Mouse (Mus musculus) adrenal gland, postnatal 25 days (tissue): ENCODE results near the gene Tmprss6. TPM values are rescaled to one million over a fixed set of nuclear protein-coding genes. Genes with fewer than 3 reads are reported as not detected.

Source experiments
- DNase-seq: peaks from one replicate; pipeline ENCODE4 v3.0.0; 2021; ENCODE audit warnings: mixed read lengths
- long read RNA-seq: library from polyadenylated mRNA; stranded (forward); transcript quantifications from one replicate; pipeline ENCODE4 v2.0.0, GENCODE M21; 2021
- total RNA-seq: library from RNA; stranded (reverse); gene quantifications from 2 replicates; pipeline ENCODE4 v1.2.3, GENCODE M21; 2021

Gene Tmprss6
- 1.9 and 4.9 TPM in 2 replicates for total RNA-seq
- long read RNA-seq, transcript Tmprss6-206 (18 exons, 3,126 nt) = minor isoform, 14 of 186 reads
- long read RNA-seq, transcript Tmprss6-201 (18 exons, 3,192 nt) = major isoform, 55 of 186 reads
- long read RNA-seq, partial matches to known transcripts = 93 of 186 reads
- long read RNA-seq, other reads (novel, unspliced or antisense) = 24 of 186 reads

DNA sequence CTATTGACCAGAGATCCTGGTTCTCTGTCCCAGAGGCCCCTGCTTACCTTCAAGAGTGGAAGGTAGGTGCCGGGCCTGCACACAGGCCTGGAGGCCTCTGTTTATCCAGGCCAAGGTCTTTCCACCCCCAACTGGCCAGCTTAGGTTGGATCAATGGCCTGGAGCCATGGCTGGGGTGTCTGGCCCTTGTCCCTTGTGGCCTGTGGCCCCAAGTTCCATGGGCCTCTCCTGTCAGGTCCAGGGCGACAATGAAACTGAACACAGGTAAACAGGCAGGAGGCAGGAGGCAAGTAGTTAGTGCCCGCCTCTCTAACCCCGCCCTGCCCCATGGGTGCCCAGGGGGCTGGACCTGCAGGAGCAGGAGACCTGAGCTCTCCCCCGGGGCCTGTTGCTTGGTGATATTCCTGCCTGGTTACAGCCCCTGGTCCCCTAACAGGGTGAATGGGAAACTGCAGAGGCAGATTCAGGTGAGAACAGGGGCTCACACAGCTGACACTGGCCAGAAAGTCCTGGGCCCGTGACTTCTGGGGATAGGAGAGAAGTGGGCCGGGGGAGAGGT is at the start of gene Tmprss6:
Gene Tmprss6, minus strand, starts transcription at position 256 of the 559 bp plus-strand sequence.
- DNase-seq = no peak

DNA sequence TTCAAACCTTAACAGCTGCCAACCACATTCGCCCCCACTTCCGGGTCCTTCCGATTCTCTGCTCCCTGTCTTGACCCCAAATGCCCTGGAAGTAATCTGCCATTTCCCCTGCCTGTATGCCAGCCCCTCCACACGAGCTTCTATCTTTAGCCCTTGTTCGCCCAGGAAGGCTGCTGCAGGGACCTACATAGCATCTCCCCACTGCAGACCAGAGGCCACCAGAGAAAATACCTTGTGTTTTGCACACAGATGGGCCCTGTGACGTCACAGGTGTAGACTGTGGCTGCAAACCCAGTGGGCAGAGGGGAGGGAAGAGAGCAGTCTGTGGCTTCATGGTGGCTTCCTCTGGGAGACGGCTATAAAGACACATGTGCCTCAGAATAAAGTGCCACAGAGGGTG is 49.8 kb upstream of the Tmprss6 start:
- DNase-seq = no peak

DNA sequence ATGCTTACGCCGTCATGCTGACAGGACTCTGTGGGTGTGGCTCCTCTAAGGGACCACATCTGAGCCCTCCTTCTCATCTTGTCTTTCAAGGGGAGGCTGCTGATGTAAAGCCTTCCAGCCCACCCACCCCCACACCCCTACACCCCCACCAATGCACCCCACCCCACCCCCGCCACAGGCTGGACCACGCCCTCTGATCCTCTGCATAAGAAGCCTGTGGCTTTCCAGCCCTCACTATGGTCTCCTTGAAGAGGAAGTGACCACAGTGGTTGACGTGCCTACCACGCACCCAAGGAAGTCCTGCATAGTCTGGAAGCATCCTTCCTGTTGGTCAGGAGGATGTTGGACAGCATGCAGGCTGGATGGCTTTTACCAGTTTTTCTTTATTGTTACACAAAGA is 47.3 kb upstream of the Tmprss6 start:
- no peak for DNase-seq

DNA sequence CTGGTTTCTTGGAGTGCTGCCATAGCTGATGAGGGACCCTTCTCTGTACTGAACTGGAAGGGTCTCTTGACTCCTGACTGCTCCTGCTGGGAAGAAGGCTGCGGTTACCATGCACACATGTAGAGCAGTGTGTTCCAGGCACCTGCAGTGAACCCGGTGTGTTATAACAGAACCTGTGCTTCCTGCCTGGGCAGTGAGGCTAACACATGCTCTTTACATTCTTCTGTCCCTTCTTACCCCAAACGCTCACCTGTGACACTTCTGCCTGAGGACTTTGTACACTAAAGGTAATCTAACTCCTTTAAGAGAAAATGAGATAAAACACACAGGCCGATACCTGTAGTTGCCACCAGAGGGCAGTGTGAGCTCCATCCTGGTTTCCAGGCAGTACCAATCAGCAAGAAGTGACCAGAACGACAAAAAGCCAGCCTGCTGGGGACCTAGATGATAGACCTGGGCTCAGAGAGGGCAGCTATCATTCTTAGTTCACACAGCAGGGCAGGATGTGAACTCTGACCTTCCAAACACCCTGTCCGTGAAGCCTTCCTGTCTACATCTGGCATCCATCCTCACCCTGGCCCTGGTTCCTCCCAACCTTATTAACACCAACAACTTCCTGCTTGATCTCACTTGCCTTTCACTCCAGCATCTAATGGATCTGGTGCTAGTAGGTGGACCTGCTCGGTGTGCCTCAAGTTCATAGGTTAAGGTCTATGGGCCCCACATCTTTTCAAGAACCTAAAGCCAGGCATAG is 46.1 kb upstream of the Tmprss6 start:
- peak; percentile 79 for DNase-seq

DNA sequence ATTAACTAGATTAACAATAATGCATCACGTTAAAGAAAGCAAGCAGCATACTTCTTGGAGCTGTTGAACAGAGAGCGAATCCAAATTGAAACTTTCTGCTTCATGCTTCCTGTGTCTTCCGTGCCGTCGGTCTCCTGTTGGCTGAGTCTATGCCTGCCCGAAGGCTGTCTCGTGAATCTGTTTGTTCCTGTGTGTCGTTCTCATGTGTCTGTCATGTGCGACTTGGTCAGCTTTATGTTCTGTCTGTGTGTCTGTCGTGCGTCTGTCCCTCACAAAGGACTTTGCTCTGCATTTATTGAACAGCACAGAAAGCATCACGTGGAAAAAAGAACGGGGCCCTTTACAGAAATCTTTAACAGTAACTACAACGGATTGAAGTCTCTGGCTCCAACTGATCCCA is 44.6 kb upstream of the Tmprss6 start:
- no peak for DNase-seq

DNA sequence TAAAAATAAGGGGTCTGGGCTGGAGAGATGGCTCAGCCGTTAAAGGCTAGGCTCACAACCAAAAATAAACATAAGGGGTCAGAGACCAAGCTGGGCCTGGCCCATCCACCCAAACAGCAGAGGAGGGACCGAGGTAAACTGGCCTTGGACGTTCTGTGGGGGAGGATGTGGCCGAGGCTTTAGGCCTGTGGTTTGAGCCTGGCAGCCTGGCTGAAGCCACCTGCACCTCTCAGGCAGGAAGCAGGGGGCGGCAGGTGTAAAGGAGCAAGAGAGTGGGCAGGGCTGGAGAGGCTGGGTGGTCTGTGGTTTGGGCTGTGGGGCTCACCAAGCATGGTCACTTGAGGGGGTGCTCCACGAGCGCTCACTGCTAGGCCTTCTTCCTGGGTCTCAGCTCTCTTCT is 43.5 kb upstream of the Tmprss6 start:
- DNase-seq = no peak

DNA sequence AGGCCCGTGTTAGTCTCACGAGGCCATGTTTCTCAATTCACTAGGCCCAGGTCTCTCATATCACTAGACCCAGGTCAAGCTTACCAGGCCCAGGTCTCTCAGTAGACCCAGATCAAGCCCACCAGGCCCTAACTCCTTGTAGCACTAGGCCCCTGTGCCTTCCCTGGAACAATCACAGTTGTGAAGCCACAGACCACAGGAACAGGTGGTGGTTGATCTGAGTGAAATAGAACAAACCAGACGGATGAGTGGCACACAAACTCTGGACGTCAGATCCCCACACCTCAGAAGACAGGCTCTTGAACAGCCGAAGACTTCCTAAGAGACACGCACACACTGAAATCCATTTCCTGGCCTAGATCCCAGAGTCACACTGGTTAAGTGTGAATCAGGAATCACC is 42.3 kb upstream of the Tmprss6 start:
- no peak for DNase-seq

DNA sequence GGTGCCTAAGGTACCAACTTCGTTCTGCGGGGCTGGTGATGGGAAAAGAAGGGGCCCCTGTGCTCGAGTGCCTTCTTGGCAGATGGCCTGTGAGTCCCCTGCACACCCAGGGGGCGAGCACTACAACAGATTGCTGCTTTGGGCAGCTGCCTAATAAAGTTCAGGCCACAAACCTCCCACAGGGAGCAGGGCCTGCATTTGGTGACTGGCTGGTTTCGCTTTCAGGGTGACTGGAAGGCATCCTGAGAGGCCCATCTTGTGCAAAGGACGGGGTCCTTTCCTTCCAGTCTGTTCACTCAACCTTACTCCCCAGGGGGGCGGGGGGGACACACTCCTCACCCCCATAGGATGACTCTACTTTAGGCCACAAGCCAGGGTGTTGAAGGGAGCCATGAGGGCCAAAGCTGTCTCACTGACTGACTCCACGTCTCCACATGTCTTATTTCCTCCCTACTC is 41.7 kb upstream of the Tmprss6 start:
- no peak for DNase-seq

DNA sequence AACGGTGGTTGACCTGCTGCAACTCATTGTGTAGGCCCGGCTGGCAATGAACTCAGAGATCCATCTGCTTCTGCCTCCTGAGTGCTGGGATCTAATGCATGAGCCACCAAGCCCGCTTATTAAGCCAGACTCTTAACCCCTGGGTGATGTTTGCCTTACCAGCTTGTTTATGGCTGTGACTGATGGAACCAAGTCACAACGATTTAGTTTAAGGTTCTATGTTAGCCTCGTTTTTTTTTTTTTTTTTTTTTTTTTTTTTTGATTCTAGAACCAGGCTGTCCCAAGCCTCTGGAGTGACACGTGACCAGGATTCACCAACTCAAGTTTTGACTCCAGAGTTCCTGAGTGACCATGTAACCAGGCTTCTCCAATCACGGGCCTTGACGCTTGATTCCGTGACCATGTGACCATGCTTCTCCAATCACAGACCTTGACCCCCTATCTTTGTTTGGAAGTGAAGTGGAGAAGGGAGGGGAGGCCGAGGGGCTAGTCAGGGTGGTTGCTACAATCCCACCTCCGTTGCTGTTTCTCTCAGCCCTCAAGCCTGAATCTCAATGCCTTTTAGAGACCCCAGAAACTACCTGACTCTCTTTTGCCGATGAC is 41.0 kb upstream of the Tmprss6 start:
- DNase-seq = no peak

DNA sequence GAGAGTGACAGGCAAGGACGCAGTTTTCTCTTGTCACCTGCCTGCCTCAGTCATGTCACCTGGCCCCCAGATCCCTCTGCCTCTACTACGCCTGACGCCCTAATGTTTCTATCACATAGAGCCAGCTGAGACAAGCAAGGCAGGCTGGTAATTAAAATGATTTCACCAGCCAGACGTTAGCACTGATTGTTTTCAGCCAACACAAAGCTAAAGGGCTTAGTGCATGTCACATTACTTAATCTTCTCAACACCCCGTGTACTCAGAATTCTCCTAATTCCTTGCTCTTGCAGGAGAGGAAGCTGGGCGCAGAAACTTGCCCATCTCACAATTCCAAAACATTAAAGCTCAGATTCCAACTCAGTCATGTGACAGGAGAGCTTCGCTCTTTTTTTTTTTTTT is 40.0 kb upstream of the Tmprss6 start:
- DNase-seq = no peak

DNA sequence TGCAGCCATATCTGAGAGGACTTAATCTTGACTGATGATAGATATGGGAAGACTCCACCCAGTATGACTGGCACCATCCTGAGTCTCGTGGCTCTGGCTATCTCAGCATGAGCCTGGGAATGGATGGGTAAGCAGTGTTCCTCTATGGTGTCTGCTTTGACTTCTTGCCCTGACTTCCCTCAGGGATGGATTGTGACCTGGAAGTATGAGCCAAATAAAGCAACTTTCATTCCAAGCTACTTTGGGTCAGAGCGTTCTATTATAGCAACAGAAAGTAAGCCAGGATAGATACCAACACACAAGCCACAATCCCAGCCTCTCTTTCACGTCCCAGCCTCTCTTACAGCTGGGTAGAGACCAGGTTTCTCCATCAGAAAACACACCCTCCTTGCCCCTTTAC is 37.1 kb upstream of the Tmprss6 start:
- no peak for DNase-seq

DNA sequence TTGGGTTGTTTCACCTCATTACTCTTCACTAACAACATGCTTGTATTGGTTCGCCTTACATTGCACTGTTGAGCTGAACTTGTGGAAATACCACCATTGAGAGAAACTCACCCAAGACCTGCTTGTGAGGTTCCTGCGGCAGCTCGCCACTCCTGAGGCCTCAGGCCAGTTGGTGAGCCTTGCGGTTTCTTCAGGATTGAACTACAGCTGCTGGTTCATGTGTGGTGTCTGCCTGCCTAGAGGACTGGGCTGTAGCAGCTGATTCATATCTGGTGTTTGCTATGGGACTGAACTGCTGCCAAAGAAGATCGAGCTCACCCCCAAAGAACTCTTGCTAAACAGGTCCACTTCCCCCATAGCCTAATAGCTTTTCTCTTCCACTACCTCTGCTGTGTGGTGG is 36.4 kb upstream of the Tmprss6 start:
- no peak for DNase-seq

DNA sequence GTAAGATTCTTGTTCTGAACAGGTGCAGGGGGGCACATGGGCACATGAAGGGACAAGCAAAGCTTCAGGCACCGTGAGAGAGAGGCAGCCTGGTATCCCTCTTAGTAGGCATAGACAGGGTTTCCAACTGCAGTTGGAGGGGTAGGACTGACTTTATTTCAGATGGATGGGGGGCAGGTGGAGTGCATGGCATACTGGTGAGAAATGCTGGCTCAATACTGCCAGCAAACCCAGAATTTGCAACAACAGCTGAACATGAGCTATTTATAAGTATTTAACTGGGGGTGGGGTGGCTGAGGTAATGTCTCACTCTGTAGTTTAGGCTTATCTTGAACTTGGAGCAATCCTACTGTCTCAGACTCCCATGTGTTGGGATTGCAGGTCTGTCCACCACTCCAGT is 35.6 kb upstream of the Tmprss6 start:
- DNase-seq = no peak

DNA sequence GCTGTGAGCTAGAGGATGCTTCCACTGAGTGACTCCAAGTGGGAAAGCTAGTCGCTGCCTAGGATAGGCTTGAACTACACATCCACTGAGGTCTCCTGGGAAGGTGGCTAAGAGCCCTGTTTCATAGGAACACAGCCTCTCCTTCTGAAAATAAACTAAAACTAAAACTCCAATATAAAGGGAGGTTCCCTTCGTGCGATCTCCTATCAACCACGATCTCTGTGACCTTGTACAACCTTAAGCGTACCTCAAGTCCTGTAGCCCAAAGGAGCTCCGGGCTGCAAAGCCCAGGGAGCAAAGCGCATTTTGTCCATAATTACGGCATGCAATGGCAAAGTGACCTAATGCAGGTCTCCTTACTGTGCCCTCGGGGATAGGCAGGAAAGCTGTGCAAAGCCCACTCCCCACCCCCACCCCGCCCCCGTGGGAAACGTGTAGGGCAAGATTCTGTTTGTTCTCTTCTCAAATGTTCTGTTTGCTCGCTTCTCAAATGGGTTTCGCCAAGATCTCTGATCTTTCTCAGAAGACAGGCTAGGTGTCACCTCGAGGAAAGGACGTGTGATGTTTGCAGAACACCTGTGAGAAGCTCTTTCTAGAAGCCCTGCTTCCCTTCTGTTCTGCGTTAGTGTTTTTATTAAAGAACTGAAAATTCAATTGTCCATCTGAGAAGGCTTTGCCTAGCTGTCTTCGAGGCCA is 34.2 kb upstream of the Tmprss6 start:
- DNase-seq = no peak

DNA sequence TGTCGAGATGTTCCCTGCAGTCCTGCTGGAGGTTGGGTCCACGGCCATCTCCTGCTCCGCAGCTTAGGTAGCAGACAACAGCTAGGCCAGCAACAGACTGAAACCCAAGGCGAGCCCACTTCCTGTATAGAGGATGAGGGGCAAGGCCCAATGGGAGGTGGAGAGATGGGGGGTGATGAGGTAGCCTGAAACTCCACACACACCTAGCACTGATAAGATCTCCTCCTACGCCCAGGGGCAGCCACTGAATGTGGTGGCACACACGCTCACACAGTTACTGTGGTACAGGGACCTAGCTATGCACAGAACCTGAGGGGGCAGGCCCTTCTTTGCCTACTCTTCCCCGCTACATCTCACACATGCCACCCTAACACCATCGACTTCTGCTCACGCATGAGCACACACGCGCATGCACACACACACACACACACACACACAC is 26.6 kb upstream of the Tmprss6 start, which contains the start of gene Il2rb:
Gene Il2rb, minus strand, starts transcription at position 304 of the 439 bp plus-strand sequence.
- no peak for DNase-seq

DNA sequence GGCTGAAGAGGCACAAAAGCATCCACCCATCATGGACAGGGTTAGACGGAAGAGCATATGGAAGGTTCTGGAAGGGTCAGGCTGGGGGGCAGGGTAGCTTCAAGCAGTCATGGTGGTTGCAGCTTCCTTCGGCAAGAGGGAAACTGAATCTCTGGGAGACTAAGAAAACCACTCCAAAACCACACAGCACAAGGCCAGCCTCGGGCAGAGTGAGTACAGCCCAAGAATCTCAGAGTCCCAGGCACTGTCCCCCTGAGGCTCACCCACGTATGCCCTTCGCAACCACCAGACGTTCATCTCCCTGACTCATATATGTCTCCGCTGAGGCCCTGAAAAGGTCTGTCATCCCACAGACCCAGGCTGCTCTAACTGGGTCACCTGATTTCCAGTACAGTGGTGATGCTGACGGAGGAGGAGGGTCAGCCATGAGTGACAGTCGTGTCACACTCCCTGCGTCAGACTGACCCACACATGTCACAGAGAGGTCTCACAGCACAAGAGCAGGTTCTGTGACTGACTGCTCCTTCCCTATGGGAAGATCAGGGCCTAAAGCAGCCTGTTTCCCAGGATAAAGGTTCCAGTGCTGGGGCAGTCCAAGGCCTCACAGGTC is 25.1 kb upstream of the Tmprss6 start:
- no peak for DNase-seq

DNA sequence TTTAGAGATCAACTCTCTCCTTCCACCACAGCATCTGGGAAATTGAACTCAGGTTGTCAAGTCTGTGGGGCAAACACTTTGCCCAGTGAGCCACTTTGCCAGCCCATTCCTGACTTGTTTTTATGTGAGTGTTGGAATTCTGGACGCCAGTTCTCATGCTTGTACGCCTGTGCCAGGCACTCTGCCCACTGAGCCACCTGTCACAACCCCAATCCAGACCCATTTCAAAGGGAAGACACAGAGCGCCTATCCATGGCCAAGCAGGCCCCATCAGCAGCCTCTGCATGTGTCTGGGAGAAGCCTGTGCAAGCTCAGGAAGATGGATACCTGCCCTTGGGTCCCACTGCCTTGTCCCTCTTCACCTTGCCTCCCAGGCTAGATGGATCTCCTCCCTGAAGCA is 22.9 kb upstream of the Tmprss6 start:
- DNase-seq = no peak

DNA sequence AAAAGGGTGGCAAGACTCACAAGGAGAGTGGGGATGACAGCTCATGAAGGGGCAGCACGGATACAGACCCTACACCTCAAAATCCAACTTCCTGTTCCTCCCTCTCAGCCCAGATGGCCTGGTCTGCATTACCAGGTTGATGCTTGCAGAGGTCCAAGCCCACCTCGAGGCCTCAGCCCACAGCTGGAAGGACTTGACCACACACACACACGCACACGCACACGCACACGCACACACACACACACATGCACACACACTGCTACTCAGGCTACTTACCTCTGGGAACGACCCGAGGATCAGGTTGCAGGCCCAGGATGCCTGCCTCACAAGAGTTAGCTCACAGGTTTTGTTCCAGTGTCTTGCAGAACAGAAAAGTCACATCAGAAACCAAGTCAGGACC is 21.5 kb upstream of the Tmprss6 start:
- DNase-seq = no peak

DNA sequence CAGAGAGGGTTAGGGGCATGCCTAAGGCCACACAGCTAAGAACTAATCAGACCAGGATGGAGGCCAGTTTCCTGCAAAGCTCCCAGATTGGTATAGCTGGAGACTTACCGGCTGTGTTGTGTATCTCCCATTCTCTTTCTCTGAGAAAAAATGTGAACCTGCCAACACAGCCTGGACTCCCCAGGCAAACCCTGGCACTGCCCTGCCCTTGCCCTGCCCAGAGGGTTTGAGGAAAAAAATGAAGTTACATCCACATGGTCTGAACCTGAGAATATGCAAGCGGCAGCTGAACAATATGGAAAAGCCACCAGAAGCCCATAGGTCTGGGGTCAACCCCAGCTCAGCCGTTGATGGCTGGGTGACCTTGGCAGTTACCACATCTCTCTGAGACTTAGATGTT is 20.8 kb upstream of the Tmprss6 start:
- DNase-seq = no peak

DNA sequence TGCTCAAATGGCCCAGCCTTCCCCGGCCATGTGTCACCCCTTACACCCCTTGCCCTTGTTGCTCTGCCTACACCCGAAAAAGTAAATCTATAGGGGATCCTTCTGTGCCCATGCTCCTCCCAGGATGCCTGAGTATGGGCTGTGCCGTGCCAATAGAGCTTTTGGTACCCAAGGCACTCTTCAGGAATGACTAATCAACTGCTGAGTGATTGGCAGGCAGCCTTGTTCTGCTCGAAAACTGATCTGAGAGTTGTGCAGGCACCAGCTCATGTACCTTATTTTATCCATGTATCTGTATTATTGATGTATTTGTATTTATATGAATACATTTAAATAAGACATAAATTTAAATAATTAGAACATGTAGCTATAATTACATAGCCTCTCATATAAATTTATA is 18.6 kb upstream of the Tmprss6 start:
- no peak for DNase-seq

DNA sequence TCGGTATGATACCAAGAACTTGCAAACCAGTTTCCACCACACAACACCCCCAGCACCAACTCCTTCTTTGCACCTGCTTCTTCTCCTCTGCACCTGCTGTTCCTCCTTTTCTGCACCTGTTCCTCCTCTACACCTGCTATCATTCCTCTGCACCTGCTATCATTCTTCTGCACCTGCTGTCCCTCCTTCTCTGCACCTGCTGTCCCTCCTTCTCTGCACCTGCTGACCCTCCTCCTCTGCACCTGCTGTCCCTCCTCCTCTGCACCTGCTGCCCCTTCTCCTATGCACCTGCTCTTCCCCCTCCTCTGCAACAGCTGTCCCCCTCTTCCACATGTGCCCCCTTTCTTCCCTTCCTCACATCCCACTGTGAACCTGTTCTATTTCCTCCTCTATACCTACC is 18.1 kb upstream of the Tmprss6 start:
- no peak for DNase-seq

DNA sequence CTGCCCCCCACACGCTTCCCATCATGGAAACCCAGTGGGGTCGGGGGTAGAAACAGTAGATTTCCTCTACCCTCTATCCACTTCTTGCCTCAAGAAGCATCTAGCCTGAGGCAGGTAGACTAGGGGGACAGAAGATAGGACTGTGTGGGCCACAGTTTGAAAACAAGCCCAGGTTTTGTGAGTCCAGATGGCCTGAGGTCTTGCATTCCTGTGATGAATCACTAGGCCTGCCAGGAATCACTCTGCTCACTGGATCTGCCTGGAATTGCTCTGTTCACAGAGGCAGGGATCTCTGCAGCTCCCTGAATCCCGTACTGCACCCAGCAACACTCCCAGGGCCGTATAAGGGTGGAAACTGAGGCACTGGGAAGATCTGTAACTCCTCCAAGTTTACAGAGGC is 14.9 kb upstream of the Tmprss6 start:
- no peak for DNase-seq
